Mouse (Mus musculus) kidney, adult 2 months (tissue): Measurements from ENCODE around the gene Tuba4a.

ENCODE experiments used
- CTCF ChIP-seq: fragments of 200-500 bp; conservative IDR thresholded peaks from 2 replicates; pipeline ENCODE4 v1.5.1; 2011; ENCODE audit warnings: low read depth, mild to moderate bottlenecking, control low read depth, low read length, moderate library complexity, mixed read lengths; ENCODE audit not compliant: insufficient read depth, insufficient read length
- POLR2A ChIP-seq: fragments of 200-500 bp; IDR thresholded peaks from one replicate; pipeline ENCODE4 v1.6.1; 2011; ENCODE audit warnings: low read depth, low read length, control low read depth

DNA sequence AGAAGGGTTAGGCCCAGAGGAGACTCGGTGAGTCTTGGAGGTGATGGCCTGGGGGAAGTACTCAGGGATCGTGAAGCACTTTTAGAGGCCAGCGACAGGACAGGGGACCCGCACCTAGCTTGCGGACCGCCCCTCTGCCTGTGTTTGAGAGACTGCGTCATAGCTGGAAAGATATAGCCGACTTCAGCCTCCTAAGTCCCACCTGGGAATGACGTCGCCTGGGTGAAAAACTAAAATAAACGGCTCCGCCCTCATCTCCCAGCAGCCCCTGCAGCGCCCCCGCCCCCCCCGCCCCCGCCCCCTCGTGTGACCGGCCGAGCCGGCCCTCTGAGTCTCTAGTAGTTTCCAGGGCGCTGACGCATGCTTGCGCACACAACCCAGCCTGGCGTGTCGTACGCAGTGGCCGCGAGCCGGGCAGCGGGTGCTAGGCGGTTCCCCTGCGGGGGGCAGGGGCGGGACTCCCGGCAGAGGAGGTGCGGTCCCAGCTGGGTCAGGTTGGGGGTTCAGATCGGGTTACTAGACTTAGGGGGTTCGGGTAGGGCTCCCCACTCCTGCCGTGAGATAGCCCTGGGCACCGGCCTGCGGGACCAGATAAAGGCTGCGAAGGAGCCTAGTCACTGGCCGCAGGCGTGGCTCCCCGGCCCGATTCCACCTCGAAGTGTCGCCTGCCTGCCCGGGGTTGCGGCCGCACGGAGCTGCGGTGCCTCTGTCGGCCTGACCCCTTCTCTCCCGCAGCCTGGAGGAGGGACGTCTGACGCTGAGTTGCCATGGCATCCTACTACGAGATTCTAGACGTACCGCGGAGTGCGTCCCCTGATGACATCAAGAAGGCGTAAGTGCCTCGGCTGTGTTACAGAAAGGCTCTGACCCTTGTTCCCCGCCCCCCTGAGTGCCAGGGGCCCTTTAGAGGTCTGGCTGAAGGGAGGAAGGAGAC is 16.7 kb upstream of the Tuba4a start, which contains the start of gene Dnajb2:
- TF ChIP-seq CTCF (no peak), POLR2A (peak; percentile 69)
